Mouse (Mus musculus) limb, embryonic 14.5 days (tissue): ENCODE measurements around the gene Amh. TPM values are rescaled to one million over a fixed set of nuclear protein-coding genes. Genes with fewer than 3 reads are reported as not detected.

Experiments used
- ATAC-seq: fragments of 200-750 bp; cut with Nextera tagmentation; 2 replicates; pipeline ENCODE4 v1.8.0; 2017; ENCODE audit warnings: low read depth, moderate number of reproducible peaks, moderate TSS enrichment; ENCODE audit not compliant: low FRiP score
- DNase-seq: peaks from one replicate; pipeline ENCODE4 v3.0.0-alpha.2; 2015; ENCODE audit warnings: low spot score
- H3K27ac ChIP-seq: fragments of 300-500 bp; sonication (generic); replicated peaks from 2 replicates; pipeline ENCODE4 v1.5.1; 2014; ENCODE audit warnings: low read depth, mild to moderate bottlenecking, low read length, moderate library complexity, mixed read lengths
- H3K27me3 ChIP-seq: fragments of 300-500 bp; sonication (generic); 2 replicates; pipeline ENCODE4 v1.6.1; 2014; ENCODE audit warnings: low read length, mixed read lengths; ENCODE audit not compliant: control insufficient read depth, insufficient read depth
- H3K36me3 ChIP-seq: fragments of 300-500 bp; sonication (generic); 2 replicates; pipeline ENCODE4 v1.6.1; 2014; ENCODE audit warnings: mild to moderate bottlenecking, low read length, moderate library complexity, mixed read lengths; ENCODE audit not compliant: control insufficient read depth, insufficient read depth
- H3K4me1 ChIP-seq: fragments of 300-500 bp; sonication (generic); 2 replicates; pipeline ENCODE4 v1.6.1; 2014; ENCODE audit warnings: antibody characterized with exemption, low read length, mixed read lengths; ENCODE audit not compliant: control insufficient read depth, insufficient read depth
- H3K4me2 ChIP-seq: fragments of 300-500 bp; sonication (generic); replicated peaks from 2 replicates; pipeline ENCODE4 v1.6.1; 2014; ENCODE audit warnings: low read depth, mild to moderate bottlenecking, low read length, moderate library complexity; ENCODE audit not compliant: severe bottlenecking
- H3K4me3 ChIP-seq: fragments of 300-500 bp; sonication (generic); replicated peaks from 2 replicates; pipeline ENCODE4 v1.5.1; 2014; ENCODE audit warnings: low read length
- H3K9ac ChIP-seq: fragments of 300-500 bp; sonication (generic); 2 replicates; pipeline ENCODE4 v1.6.1; 2014; ENCODE audit warnings: mild to moderate bottlenecking, low read depth, low read length, moderate library complexity; ENCODE audit not compliant: severe bottlenecking
- H3K9me3 ChIP-seq: fragments of 300-500 bp; sonication (generic); 2 replicates; pipeline ENCODE4 v1.6.1; 2016; ENCODE audit warnings: low read length; ENCODE audit not compliant: control insufficient read depth
- POLR2A ChIP-seq: fragments of 200-500 bp; IDR thresholded peaks from 2 replicates; pipeline ENCODE4 v1.8.0; 2012; ENCODE audit warnings: inconsistent platforms, mild to moderate bottlenecking, moderate library complexity, borderline replicate concordance; ENCODE audit not compliant: insufficient read depth, insufficient read length; ENCODE audit errors: extremely low read depth
- WGBS: fragments of 180-500 bp; shearing (Covaris S2); extraction: QIAGEN DNeasy Blood & Tissue Kit; methylation state at CpG from one replicate; pipeline ENCODE4 v1.1.7; 2014; 5-methylcytosine and 5-hydroxymethylcytosine counted together
- polyA plus RNA-seq, 2 experiments: library from polyadenylated mRNA; depleted of rRNA in 1 of 2; stranded (reverse) in 1 of 2; unstranded in 1 of 2; fragments of >200 nt; fragmentation: Nextera tagmentation in 1 of 2; extraction: Ambion mirVana in 1 of 2; gene quantifications; 2 replicates each; pipeline versions ENCODE4 v1.2.1 to v1.2.3; 2012 to 2014

Amh gene
- polyA plus RNA-seq, 2 experiments = 1.0 TPM; not detected in 1

DNA sequence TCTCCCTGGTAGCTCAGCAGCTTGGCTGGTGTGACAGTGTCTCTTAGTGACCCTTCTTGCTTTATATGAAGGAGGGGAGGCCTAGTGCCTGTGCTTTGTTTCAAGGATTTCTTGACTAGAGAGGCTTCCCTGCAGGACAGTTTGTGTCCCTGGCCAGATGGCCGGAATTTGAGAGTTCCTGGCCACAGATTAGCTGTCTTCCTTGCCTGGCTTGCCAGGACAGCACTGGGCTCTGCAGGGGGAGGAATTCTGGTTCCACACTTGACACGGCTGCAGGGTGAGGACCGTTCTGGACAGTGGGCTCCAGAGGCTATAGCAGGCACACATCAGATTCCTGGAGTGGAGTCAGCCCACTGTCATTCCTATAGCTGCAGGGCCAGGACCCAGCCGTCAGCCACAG, 29.3 kb upstream of the Amh start:
- Histone ChIP-seq H3K9ac (no peak overlapping the region), H3K36me3 (peaks cover 97% of the 10 kb centered on the region), H3K27ac (no peak overlapping the region), H3K4me2 (no peak overlapping the region), H3K9me3 (no peaks in the 10 kb centered on the region), H3K4me1 (peaks cover 4% of the 10 kb centered on the region; the same call in 1 of the 2 replicates), H3K4me3 (no peak overlapping the region), H3K27me3 (no peaks in the 10 kb centered on the region)
- no peak for DNase-seq
- no peak for ATAC-seq
- WGBS = 87% methylated on average over 4 of the region's 4 CpGs
- no peak for TF ChIP-seq POLR2A

DNA sequence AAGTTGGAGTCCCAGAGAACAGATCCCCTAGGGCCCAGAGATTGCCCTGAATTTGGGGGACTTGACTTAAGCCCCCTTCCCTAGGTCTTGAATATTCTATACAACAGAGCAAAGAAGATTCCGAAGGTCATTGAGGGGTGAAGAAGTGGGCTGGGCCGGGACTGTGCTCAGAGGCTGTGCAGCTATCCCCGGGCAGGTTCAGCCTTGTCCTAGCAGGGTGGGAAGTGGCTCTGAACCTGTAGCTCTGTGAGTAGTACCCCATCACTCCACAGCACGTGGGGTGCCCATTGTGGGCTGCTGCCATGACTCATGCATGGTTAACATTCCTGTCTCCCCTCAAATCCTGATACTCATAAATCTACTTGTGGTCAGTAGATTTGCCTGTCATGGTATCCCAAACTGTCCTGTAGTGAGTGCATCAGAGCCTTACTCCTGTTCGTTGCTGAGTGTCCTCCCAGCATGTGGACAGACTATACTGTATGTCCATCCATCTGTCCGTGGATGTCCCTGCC, 28.6 kb upstream of the Amh start:
- Histone ChIP-seq H3K27me3 (no peaks in the 10 kb centered on the region), H3K36me3 (peaks cover 97% of the 10 kb centered on the region), H3K4me2 (no peak overlapping the region), H3K27ac (no peak overlapping the region), H3K4me1 (peaks cover 4% of the 10 kb centered on the region; the same call in 1 of the 2 replicates), H3K4me3 (no peak overlapping the region), H3K9me3 (no peaks in the 10 kb centered on the region), H3K9ac (no peak overlapping the region)
- DNase-seq (no peak), ATAC-seq (no peak)
- no peak for TF ChIP-seq POLR2A
- WGBS = 82% methylated on average over 6 of the region's 6 CpGs

DNA sequence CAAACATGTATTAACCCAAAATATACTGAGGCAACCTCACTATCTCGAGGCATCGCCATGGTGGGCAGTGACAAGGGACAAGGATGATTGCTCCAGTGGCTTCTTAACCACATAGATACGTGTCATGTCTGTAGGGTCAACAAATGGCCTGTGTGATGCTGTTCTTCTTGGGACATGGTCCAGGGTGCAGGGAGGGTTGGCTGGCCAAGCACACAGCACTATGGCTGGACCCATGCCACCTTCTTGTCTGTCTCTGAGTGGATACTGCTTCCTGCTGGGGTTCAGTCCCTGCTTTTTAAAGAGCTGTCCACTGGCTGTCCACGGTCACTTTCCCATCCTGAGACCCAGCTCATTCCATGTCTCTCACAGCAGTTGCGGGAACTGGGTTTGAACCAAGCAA, 27.9 kb upstream of the Amh start:
- H3K4me2 ChIP-seq = no peak overlapping the region
- H3K9me3 ChIP-seq = no peaks in the 10 kb centered on the region
- H3K27me3 ChIP-seq = no peaks in the 10 kb centered on the region
- no peak for TF ChIP-seq POLR2A
- peaks cover 4% of the 10 kb centered on the region; the same call in 1 of the 2 replicates for H3K4me1 ChIP-seq
- H3K4me3 ChIP-seq = no peak overlapping the region
- WGBS = 97% methylated on average over 5 of the region's 5 CpGs
- DNase-seq = no peak
- ATAC-seq = no peak
- H3K27ac ChIP-seq = no peak overlapping the region
- no peak overlapping the region for H3K9ac ChIP-seq
- peaks cover 97% of the 10 kb centered on the region for H3K36me3 ChIP-seq

DNA sequence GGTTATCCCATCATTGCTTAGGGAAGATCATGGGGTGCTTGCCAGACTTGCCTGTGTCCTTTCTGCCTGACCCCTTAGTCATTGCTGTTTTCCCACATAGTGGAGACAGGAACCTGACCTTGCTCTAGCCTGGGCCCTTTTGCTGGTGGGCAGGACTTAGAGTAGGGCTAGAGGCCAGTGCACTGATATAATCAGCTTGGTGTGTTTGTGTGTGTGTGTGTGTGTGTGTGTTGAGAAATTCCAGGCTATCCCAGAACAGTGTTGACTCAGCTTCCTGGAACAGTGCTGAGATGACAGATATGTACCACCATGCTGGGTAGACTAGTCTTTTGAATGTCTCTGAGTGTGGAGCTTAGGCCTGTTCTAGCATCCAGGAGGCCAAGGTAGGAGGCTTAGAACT, 25.5 kb upstream of the Amh start:
- no peak for DNase-seq
- H3K4me3 ChIP-seq = no peak overlapping the region

DNA sequence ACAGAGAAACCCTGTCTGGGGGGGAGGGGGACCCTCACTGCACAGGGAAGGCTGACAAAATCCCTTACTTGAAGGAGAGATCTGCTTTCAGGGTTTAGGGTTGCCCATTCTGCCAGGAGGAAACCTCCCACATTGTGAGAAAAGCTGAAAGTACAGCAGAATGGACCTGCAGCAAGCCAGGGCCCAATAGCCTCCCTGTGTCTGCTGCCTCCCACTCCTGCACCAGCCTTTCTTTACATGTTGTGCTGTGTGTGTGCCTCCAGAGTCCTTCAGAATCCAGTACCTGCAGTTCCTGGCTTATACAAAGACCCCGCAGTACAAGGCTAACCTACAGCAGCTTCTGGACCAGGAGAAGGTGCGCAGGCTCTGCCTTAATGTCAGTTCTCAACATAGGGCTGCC, 20.7 kb upstream of the Amh start:
- Histone ChIP-seq H3K4me3 (no peak overlapping the region), H3K27ac (no peak overlapping the region), H3K4me1 (no peaks in the 10 kb centered on the region), H3K36me3 (peaks cover 100% of the 10 kb centered on the region), H3K9me3 (no peaks in the 10 kb centered on the region), H3K4me2 (no peak overlapping the region), H3K9ac (no peak overlapping the region), H3K27me3 (no peaks in the 10 kb centered on the region)
- WGBS = 97% methylated on average over 2 of the region's 2 CpGs
- no peak for DNase-seq
- TF ChIP-seq POLR2A = no peak
- ATAC-seq = no peak

More for the DNA sequence above, 25.5 kb upstream of the Amh start:
- Histone ChIP-seq H3K4me1 (no peaks in the 10 kb centered on the region), H3K36me3 (peaks cover 98% of the 10 kb centered on the region), H3K9ac (no peak overlapping the region), H3K27me3 (no peaks in the 10 kb centered on the region), H3K27ac (no peak overlapping the region), H3K4me2 (no peak overlapping the region), H3K9me3 (no peaks in the 10 kb centered on the region)
- no peak for TF ChIP-seq POLR2A
- no peak for ATAC-seq

DNA sequence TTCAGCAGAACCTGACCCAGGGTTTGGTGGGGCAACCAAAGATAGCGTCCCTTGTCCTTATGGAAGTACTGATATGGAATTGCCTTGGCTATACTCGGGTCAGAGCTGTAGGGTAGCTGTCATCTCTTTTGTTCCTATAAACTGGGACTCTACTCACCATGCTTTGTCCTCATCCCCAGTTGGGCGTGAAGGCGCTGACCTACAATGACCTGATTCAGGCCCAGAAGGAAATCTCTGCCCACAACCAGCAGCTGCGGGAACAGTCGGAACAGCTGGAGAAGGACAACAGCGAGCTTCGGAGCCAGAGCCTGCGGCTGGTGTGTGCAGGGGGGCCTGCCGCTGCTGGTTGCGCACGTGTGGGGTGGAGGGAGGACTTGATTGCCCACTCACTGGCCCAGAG, 20.2 kb upstream of the Amh start:
- Histone ChIP-seq H3K4me2 (no peak overlapping the region), H3K27me3 (no peaks in the 10 kb centered on the region), H3K9me3 (no peaks in the 10 kb centered on the region), H3K36me3 (peaks cover 99% of the 10 kb centered on the region), H3K4me3 (no peak overlapping the region), H3K27ac (no peak overlapping the region), H3K9ac (no peak overlapping the region), H3K4me1 (no peaks in the 10 kb centered on the region)
- no peak for TF ChIP-seq POLR2A
- DNase-seq = no peak
- WGBS = 94% methylated on average over 12 of the region's 12 CpGs
- ATAC-seq = no peak
